In the genomic region with DNA sequence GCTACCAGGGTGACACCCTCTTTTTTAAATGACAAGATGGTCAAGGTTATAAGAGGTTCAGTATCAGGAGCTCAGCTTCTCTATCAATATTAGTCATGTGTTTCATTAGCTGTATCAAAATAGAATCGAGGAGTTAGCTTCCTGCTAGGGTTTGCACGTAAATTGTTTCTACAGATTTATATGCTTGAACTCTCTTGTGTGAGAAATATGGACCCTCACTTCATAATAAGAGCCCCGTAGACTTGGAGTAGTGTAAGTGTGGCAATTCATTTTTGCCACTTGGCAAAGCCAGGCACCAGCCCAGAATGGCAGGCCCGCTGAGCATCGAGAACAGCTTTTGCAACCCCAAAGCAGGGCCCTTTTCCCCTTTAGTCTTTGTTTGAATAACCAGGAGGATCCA, we compare ENCODE assay signal across 12 mouse cellular contexts. TPM values are rescaled to one million over a fixed set of nuclear protein-coding genes. Genes with fewer than 3 reads are reported as not detected.
DNase-seq lines count a peak whose midpoint lies in the region; ATAC-seq lines count a peak whose summit lies in the region.
"Had no signal": no experiment of that assay in that cellular context is flagged by ENCODE, and none has a peak within 500 bp of the region (broad histone marks: within the 10 kb centered on the region; RNA-seq: fewer than 3 reads in every experiment).

No protein-coding gene starts in this region.

- 74% methylated on average over 5 of the region's 5 CpGs for WGBS in heart, embryonic 15.5 days
- WGBS in heart, embryonic 10.5 days = 81% methylated on average over 5 of the region's 5 CpGs
- WGBS in limb, embryonic 13.5 days = 63% methylated on average over 5 of the region's 5 CpGs

- no peak for ATAC-seq in heart, embryonic 15.5 days (replicated peaks; ENCODE audit: insufficient number of reproducible peaks, insufficient read depth, low FRiP score, low read depth)
- no peak for ATAC-seq in limb, embryonic 13.5 days (ENCODE audit: low FRiP score, low read depth)

- no peak overlapping the region for H3K9ac ChIP-seq in heart, embryonic 15.5 days
- H3K9ac ChIP-seq in limb, embryonic 13.5 days = no peak overlapping the region
- H3K9ac ChIP-seq: limb, embryonic 15.5 days had no signal

- H3K27ac ChIP-seq in heart, embryonic 15.5 days = no peak overlapping the region
- no peak overlapping the region for H3K27ac ChIP-seq in heart, embryonic 10.5 days
- H3K27ac ChIP-seq in limb, embryonic 13.5 days = no peak overlapping the region
- H3K27ac ChIP-seq: limb, embryonic 15.5 days had no signal

- no peak for DNase-seq in heart, embryonic 10.5 days (ENCODE audit: low spot score)
- DNase-seq in retina, postnatal 1 day = peak; percentile 46
- DNase-seq in retina, embryonic 14.5 days (ENCODE audit: low spot score) = no peak
- DNase-seq in cerebellum, adult 11-12 months = no peak
- no peak for DNase-seq in layer of hippocampus, adult 9-11 months
- DNase-seq: cerebellum, adult 8-10 months; layer of hippocampus, postnatal 36 days; lung, postnatal 14 days had no signal

- no peaks in the 10 kb centered on the region for H3K36me3 ChIP-seq in heart, embryonic 15.5 days
- no peaks in the 10 kb centered on the region for H3K36me3 ChIP-seq in heart, embryonic 10.5 days
- 0 out of 2 replicates have a peak, but pooled peaks cover 3% of the 10 kb centered on the region for H3K36me3 ChIP-seq in limb, embryonic 13.5 days

- H3K4me3 ChIP-seq in heart, embryonic 15.5 days = no peak overlapping the region
- H3K4me3 ChIP-seq in heart, embryonic 10.5 days = no peak overlapping the region
- H3K4me3 ChIP-seq in limb, embryonic 13.5 days = no peak overlapping the region

- peaks cover 36% of the 10 kb centered on the region for H3K4me1 ChIP-seq in heart, embryonic 15.5 days (replicated peaks)
- H3K4me1 ChIP-seq in heart, embryonic 10.5 days = peaks cover 33% of the 10 kb centered on the region
- H3K4me1 ChIP-seq in limb, embryonic 13.5 days = peaks cover 34% of the 10 kb centered on the region

- H3K4me2 ChIP-seq in heart, embryonic 15.5 days = peak overlapping the region; percentile 82; the same call in 1 of the 2 replicates
- peak overlapping the region; percentile 78; the same call in 1 of the 2 replicates for H3K4me2 ChIP-seq in limb, embryonic 13.5 days (replicated peaks)

- H3K27me3 ChIP-seq in heart, embryonic 15.5 days = no peaks in the 10 kb centered on the region
- H3K27me3 ChIP-seq in heart, embryonic 10.5 days (ENCODE audit: insufficient read depth, poor library complexity, severe bottlenecking) = no peaks in the 10 kb centered on the region
- no peaks in the 10 kb centered on the region for H3K27me3 ChIP-seq in limb, embryonic 13.5 days
- H3K27me3 ChIP-seq: embryonic facial prominence, embryonic 12.5 days; limb, embryonic 15.5 days had no signal

- no peaks in the 10 kb centered on the region for H3K9me3 ChIP-seq in heart, embryonic 15.5 days (replicated peaks)
- H3K9me3 ChIP-seq in heart, embryonic 10.5 days = no peaks in the 10 kb centered on the region
- H3K9me3 ChIP-seq in limb, embryonic 13.5 days = no peaks in the 10 kb centered on the region
- H3K9me3 ChIP-seq: embryonic facial prominence, embryonic 12.5 days; limb, embryonic 15.5 days had no signal

RNA-seq across cellular contexts. Expression of a gene that starts 1.1 kb away (rescaled TPM):
- 82.1 and 97.8 TPM in 2 replicates for polyA plus RNA-seq in heart, embryonic 15.5 days (2015; fragmentation: Nextera tagmentation; extraction: Ambion mirVana)
- 75.0 and 80.9 TPM in 2 replicates for polyA plus RNA-seq in heart, embryonic 10.5 days (2016; fragmentation: Nextera tagmentation; extraction: Ambion mirVana)
- polyA plus RNA-seq in limb, embryonic 13.5 days (2015; fragmentation: Nextera tagmentation; extraction: Ambion mirVana) = 75.8 and 77.2 TPM in 2 replicates
